ENCODE assay signal across 10 mouse cellular contexts in the genomic region with DNA sequence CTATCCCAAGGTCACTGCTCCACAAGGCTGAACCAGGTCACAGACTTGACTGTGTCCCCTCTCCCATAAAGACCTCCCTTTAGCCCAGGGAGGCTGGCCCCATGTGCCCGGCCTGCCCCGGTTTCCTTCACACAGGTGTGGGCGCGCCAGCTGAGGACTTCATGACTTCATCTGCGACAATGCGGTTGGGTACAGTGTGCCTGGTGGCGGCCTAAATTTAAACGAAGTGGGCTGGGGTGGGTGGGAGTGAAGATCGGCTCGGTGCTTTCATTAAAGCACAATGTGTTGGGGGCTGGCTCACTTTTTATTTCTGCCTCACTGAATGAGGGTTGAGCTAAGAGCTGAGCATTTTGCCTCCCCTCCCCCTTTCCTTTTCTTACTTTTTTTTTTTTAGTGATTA.
DNase-seq lines count a peak whose midpoint lies in the region; ATAC-seq and TF ChIP-seq lines count a peak whose summit lies in the region.
"Had no signal": no experiment of that assay in that cellular context is flagged by ENCODE, and none has a peak within 500 bp of the region (broad histone marks: within the 10 kb centered on the region; RNA-seq: fewer than 3 reads in every experiment).

No protein-coding gene starts in this region.

- no peaks in the 10 kb centered on the region for H3K36me3 ChIP-seq in hindbrain, embryonic 12.5 days
- peaks cover 5% of the 10 kb centered on the region; the same call in 1 of the 2 replicates for H3K36me3 ChIP-seq in hindbrain, embryonic 10.5 days
- peaks cover 10% of the 10 kb centered on the region; the same call in 1 of the 2 replicates for H3K36me3 ChIP-seq in E14TG2a.4 (ENCODE audit: insufficient read depth, low read length)
- H3K36me3 ChIP-seq in limb, embryonic 12.5 days: peaks cover 10% of the 10 kb centered on the region
- no peaks in the 10 kb centered on the region for H3K36me3 ChIP-seq in liver, embryonic 12.5 days

- no peak for ATAC-seq in hindbrain, embryonic 12.5 days (ENCODE audit: low FRiP score)
- ATAC-seq in limb, embryonic 12.5 days (ENCODE audit: insufficient number of reproducible peaks, insufficient read depth, low FRiP score, low TSS enrichment, low read depth): no peak
- no peak for ATAC-seq in liver, embryonic 12.5 days

- H3K27ac ChIP-seq in hindbrain, embryonic 12.5 days: no peak overlapping the region
- H3K27ac ChIP-seq in hindbrain, embryonic 10.5 days: no peak overlapping the region
- no peak overlapping the region; the same call in 1 of the 2 replicates for H3K27ac ChIP-seq in limb, embryonic 12.5 days
- H3K27ac ChIP-seq in liver, embryonic 12.5 days: no peak overlapping the region

- WGBS in hindbrain, embryonic 12.5 days: 78% methylated on average over 10 of the region's 10 CpGs
- WGBS in hindbrain, embryonic 10.5 days: 82% methylated on average over 10 of the region's 10 CpGs
- 78% methylated on average over 10 of the region's 10 CpGs for WGBS in limb, embryonic 12.5 days
- 81% methylated on average over 10 of the region's 10 CpGs for WGBS in liver, embryonic 12.5 days (ENCODE audit: insufficient replicate concordance)

- H3K4me2 ChIP-seq in hindbrain, embryonic 12.5 days (replicated peaks): no peak overlapping the region
- 0 out of 2 replicates have a peak overlapping the region, but pooled peaks have one; percentile 15 for H3K4me2 ChIP-seq in limb, embryonic 12.5 days
- no peak overlapping the region for H3K4me2 ChIP-seq in liver, embryonic 12.5 days

- no peaks in the 10 kb centered on the region; the same call in 1 of the 2 replicates for H3K9me3 ChIP-seq in hindbrain, embryonic 12.5 days (replicated peaks)
- 0 out of 2 replicates have a peak, but pooled peaks cover 7% of the 10 kb centered on the region for H3K9me3 ChIP-seq in hindbrain, embryonic 10.5 days
- no peaks in the 10 kb centered on the region for H3K9me3 ChIP-seq in E14TG2a.4 (ENCODE audit: low read length)
- peaks cover 12% of the 10 kb centered on the region; the same call in 1 of the 2 replicates for H3K9me3 ChIP-seq in limb, embryonic 12.5 days
- no peaks in the 10 kb centered on the region for H3K9me3 ChIP-seq in liver, embryonic 12.5 days (replicated peaks)

- DNase-seq in hindbrain, embryonic 10.5 days (ENCODE audit: low spot score): no peak
- DNase-seq in frontal cortex, postnatal 14 days (ENCODE audit: low spot score in 2 of 2): peak; percentile 40 to 46
- DNase-seq in cerebellum, postnatal 36 days: no peak
- DNase-seq in kidney, postnatal 14 days: no peak
- DNase-seq: cerebellum, adult 11 months; kidney, postnatal 36 days had no signal

- peak overlapping the region; percentile 8; the same call in 1 of the 2 replicates for H3K9ac ChIP-seq in hindbrain, embryonic 12.5 days
- H3K9ac ChIP-seq in limb, embryonic 12.5 days (replicated peaks): no peak overlapping the region
- H3K9ac ChIP-seq in liver, embryonic 12.5 days: no peak overlapping the region

- no peaks in the 10 kb centered on the region for H3K27me3 ChIP-seq in hindbrain, embryonic 12.5 days
- no peaks in the 10 kb centered on the region for H3K27me3 ChIP-seq in hindbrain, embryonic 10.5 days (ENCODE audit: insufficient read depth, poor library complexity, severe bottlenecking)
- no peaks in the 10 kb centered on the region for H3K27me3 ChIP-seq in E14TG2a.4 (ENCODE audit: insufficient read depth, low read length)
- no peaks in the 10 kb centered on the region for H3K27me3 ChIP-seq in limb, embryonic 12.5 days
- H3K27me3 ChIP-seq in liver, embryonic 12.5 days (replicated peaks): no peaks in the 10 kb centered on the region

- TF ChIP-seq CTCF in E14TG2a.4 (conservative IDR thresholded peaks at IDR 0.05; ENCODE audit: low read length): no peak

- H3K4me3 ChIP-seq in hindbrain, embryonic 12.5 days: no peak overlapping the region
- no peak overlapping the region for H3K4me3 ChIP-seq in hindbrain, embryonic 10.5 days
- peak overlapping the region; percentile 32 for H3K4me3 ChIP-seq in E14TG2a.4 (replicated peaks; ENCODE audit: low read length)
- no peak overlapping the region for H3K4me3 ChIP-seq in limb, embryonic 12.5 days (replicated peaks)
- no peak overlapping the region for H3K4me3 ChIP-seq in liver, embryonic 12.5 days

- H3K4me1 ChIP-seq in hindbrain, embryonic 12.5 days: peaks cover 24% of the 10 kb centered on the region
- H3K4me1 ChIP-seq in hindbrain, embryonic 10.5 days (replicated peaks): peaks cover 42% of the 10 kb centered on the region
- H3K4me1 ChIP-seq in E14TG2a.4 (replicated peaks; ENCODE audit: low read depth, low read length): peaks cover 88% of the 10 kb centered on the region
- peaks cover 57% of the 10 kb centered on the region for H3K4me1 ChIP-seq in limb, embryonic 12.5 days (replicated peaks)
- peaks cover 31% of the 10 kb centered on the region for H3K4me1 ChIP-seq in liver, embryonic 12.5 days

Comparison
In these comparisons a context has a peak if more than half of its experiments do, and no peak if none do; other contexts are left out.
1. DNase-seq: peak in frontal cortex, postnatal 14 days (2 of 2); none in hindbrain, embryonic 10.5 days (single experiment), cerebellum, postnatal 36 days (0 of 2) and kidney, postnatal 14 days (single experiment).